Mouse (Mus musculus) liver, embryonic 14.5 days (tissue): ENCODE measurements around the gene Gm37240. TPM values are rescaled to one million over a fixed set of nuclear protein-coding genes. Genes with fewer than 3 reads are reported as not detected.

Source experiments
- ATAC-seq: fragments of 200-750 bp; cut with Nextera tagmentation; 2 replicates; pipeline ENCODE4 v1.8.0; 2017; ENCODE audit warnings: moderate number of reproducible peaks, mild to moderate bottlenecking, moderate library complexity; ENCODE audit not compliant: insufficient read depth
- DNase-seq, 3 experiments: peaks; one replicate each; pipeline ENCODE4 v3.0.0-alpha.2; 2012 to 2013; ENCODE audit warnings: low read depth in 3 of 3, low spot score in 3 of 3
- H3K27ac ChIP-seq: fragments of 300-500 bp; sonication (generic); 2 replicates; pipeline ENCODE4 v1.5.1; 2014; ENCODE audit warnings: moderate library complexity, mild to moderate bottlenecking, control low read depth, inconsistent platforms
- H3K27me3 ChIP-seq: fragments of 300-500 bp; sonication (generic); 2 replicates; pipeline ENCODE4 v1.6.1; 2014; ENCODE audit warnings: mild to moderate bottlenecking, low read length, moderate library complexity; ENCODE audit not compliant: control insufficient read depth, insufficient read depth
- H3K36me3 ChIP-seq: fragments of 300-500 bp; sonication (generic); replicated peaks from 2 replicates; pipeline ENCODE4 v1.6.1; 2014; ENCODE audit warnings: low read depth; ENCODE audit not compliant: control insufficient read depth, insufficient read depth
- H3K4me1 ChIP-seq, 2 experiments: fragments of 200-500 bp in 1 of 2; fragments of 300-500 bp in 1 of 2; sonication (generic) in 1 of 2; replicated peaks; 2 replicates each; pipeline ENCODE4 v1.6.1; 2012 to 2014; ENCODE audit warnings: antibody characterized with exemption in 1 of 2, inconsistent platforms in 1 of 2, low read length in 1 of 2; ENCODE audit not compliant: control insufficient read depth in 2 of 2, insufficient read depth in 2 of 2
- H3K4me2 ChIP-seq: fragments of 300-500 bp; sonication (generic); 2 replicates; pipeline ENCODE4 v1.6.1; 2014; ENCODE audit warnings: low read depth, mild to moderate bottlenecking, control low read depth, moderate library complexity
- H3K4me3 ChIP-seq, 2 experiments: fragments of 200-500 bp in 1 of 2; fragments of 300-500 bp in 1 of 2; sonication (generic) in 1 of 2; 2 replicates each; pipeline ENCODE4 v1.5.1; 2012 to 2014; ENCODE audit warnings: low read depth in 2 of 2, low read length in 2 of 2, mild to moderate bottlenecking in 2 of 2, control low read depth in 1 of 2, inconsistent platforms in 1 of 2, moderate library complexity in 1 of 2; ENCODE audit not compliant: insufficient read depth in 1 of 2
- H3K9ac ChIP-seq: fragments of 300-500 bp; sonication (generic); replicated peaks from 2 replicates; pipeline ENCODE4 v1.6.1; 2014; ENCODE audit warnings: mild to moderate bottlenecking, control low read depth, moderate library complexity
- H3K9me3 ChIP-seq: fragments of 300-500 bp; sonication (generic); 2 replicates; pipeline ENCODE4 v1.6.1; 2016; ENCODE audit warnings: low read length, mixed read lengths; ENCODE audit not compliant: control insufficient read depth
- CTCF ChIP-seq: IDR thresholded peaks from 2 replicates; pipeline ENCODE4 v1.5.1; 2016; ENCODE audit warnings: antibody characterized with exemption, low read depth, control low read depth
- EP300 ChIP-seq: IDR thresholded peaks from 2 replicates; pipeline ENCODE4 v1.6.1; 2016; ENCODE audit warnings: antibody characterized with exemption, low read depth
- WGBS: fragments of 180-500 bp; shearing (Covaris S2); extraction: QIAGEN DNeasy Blood & Tissue Kit; methylation state at CpG from one replicate; pipeline ENCODE4 v1.1.7; 2014; ENCODE audit not compliant: insufficient replicate concordance; 5-methylcytosine and 5-hydroxymethylcytosine counted together
- polyA plus RNA-seq, 2 experiments: library from polyadenylated mRNA; depleted of rRNA in 1 of 2; stranded (reverse) in 1 of 2; unstranded in 1 of 2; fragments of >200 nt; fragmentation: Nextera tagmentation in 1 of 2; extraction: Ambion mirVana in 1 of 2; gene quantifications; 2 replicates each; pipeline versions ENCODE4 v1.2.1 to v1.2.3; 2012 to 2014

The Gm37240 gene
- polyA plus RNA-seq, 2 experiments, result 0.03 to 0.30 TPM

GRCm38 (mm10) chr3:85246131-85246530 is 641.2 kb downstream of the Gm37240 start:
- DNase-seq (no peak), ATAC-seq (no peak)
- Histone ChIP-seq H3K27me3 (no peaks in the 10 kb centered on the region), H3K4me3 (no peak overlapping the region), H3K4me2 (no peak overlapping the region), H3K9ac (no peak overlapping the region), H3K4me1 (no peaks in the 10 kb centered on the region; a peak in 1 of 4 replicates), H3K9me3 (no peaks in the 10 kb centered on the region), H3K36me3 (no peaks in the 10 kb centered on the region), H3K27ac (no peak overlapping the region)
- TF ChIP-seq EP300 (no peak), CTCF (no peak)
- 74% methylated on average over 3 of the region's 3 CpGs for WGBS

DNA sequence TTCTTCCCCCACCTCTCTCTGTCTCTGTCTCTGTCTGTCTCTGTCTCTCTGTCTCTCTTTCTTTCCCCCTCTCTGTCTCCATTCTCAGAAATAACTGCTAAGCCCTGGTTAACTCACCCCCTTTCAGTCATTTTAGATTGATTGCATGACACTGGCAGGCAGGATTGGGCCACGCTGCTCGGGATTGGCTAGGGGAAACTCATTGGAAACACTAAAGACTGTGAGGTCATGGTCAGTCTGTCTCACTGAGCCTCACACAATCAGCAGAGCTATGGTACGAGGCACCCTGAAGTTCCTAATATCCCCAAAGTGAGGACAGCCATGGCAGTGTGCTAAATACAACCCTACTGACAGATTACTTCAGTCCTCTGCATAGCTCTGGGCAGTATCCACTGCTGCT is 650.8 kb downstream of the Gm37240 start:
- no peaks in the 10 kb centered on the region for H3K9me3 ChIP-seq
- H3K4me2 ChIP-seq, result no peak overlapping the region
- H3K27ac ChIP-seq, result no peak overlapping the region
- H3K27me3 ChIP-seq, result no peaks in the 10 kb centered on the region
- 53% methylated on average over 3 of the region's 3 CpGs for whole genome bisulfite sequencing
- TF ChIP-seq CTCF (no peak), EP300 (no peak)
- no peak for DNase-seq
- H3K9ac ChIP-seq, result no peak overlapping the region
- H3K36me3 ChIP-seq, result no peaks in the 10 kb centered on the region
- no peaks in the 10 kb centered on the region for H3K4me1 ChIP-seq
- no peak overlapping the region for H3K4me3 ChIP-seq
- no peak for ATAC-seq

- H3K27ac ChIP-seq, result no peak overlapping the region
- no peak overlapping the region for H3K4me3 ChIP-seq
- H3K9me3 ChIP-seq, result no peaks in the 10 kb centered on the region
- H3K36me3 ChIP-seq, result no peaks in the 10 kb centered on the region
- no peak overlapping the region for H3K9ac ChIP-seq
- no peak for TF ChIP-seq CTCF
- no peak for TF ChIP-seq EP300
- ATAC-seq, result no peak
- no peaks in the 10 kb centered on the region for H3K27me3 ChIP-seq
- 27% methylated on average over 6 of the region's 6 CpGs for WGBS
- no peak for DNase-seq
- no peaks in the 10 kb centered on the region for H3K4me1 ChIP-seq
- H3K4me2 ChIP-seq, result no peak overlapping the region
Measured at GRCm38 (mm10) chr3:85232846-85233245, 654.5 kb downstream of the Gm37240 start.

DNA sequence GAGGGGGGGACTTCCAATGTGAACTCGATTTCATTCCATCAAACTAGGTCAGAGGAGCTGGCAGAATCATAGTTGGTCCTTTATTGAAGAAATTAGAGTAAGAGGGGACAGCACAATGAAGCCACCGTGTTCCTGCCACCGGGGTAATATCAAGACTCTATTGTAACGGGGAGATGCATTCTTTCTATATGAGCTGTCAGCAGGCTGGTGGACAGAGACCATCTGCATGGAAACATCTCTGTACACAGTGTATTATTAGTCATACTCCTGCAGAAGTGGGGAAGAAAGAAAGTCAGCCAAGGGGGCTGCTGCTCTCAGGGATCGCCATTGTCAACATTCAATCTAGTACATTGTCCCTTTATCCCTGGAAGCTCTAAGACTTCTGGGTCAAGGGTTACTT is 665.3 kb downstream of the Gm37240 start:
- DNase-seq (no peak), ATAC-seq (no peak)
- WGBS, result 64% methylated on average over 5 of the region's 5 CpGs
- Histone ChIP-seq H3K4me2 (no peak overlapping the region), H3K27ac (no peak overlapping the region), H3K36me3 (no peaks in the 10 kb centered on the region), H3K9ac (no peak overlapping the region), H3K4me1 (no peaks in the 10 kb centered on the region), H3K4me3 (no peak overlapping the region), H3K27me3 (no peaks in the 10 kb centered on the region), H3K9me3 (no peaks in the 10 kb centered on the region)
- no peak for TF ChIP-seq CTCF
- TF ChIP-seq EP300, result no peak

DNA sequence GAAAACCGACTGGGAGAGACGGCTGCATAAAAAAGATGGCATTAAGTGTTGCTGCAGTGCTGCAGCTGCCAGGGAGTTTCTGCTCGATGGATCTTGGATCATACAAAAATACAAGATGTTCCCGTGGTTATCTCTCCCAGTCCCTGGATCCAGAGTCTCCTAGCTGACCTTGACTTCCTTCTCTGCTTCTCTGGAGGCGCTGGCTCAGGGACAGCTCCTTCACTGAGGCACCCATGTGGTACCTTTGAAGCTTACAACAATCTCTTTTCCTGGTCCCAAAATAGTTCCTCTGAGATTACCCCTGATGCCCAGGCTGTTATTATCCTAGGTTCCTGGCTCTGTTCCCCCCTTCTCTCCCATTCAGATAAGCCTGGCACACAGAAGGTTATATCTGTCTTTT is 672.4 kb downstream of the Gm37240 start:
- H3K27me3 ChIP-seq, result no peaks in the 10 kb centered on the region
- no peaks in the 10 kb centered on the region for H3K9me3 ChIP-seq
- no peaks in the 10 kb centered on the region for H3K4me1 ChIP-seq
- 67% methylated on average over 5 of the region's 5 CpGs for WGBS
- H3K4me2 ChIP-seq, result no peak overlapping the region
- H3K36me3 ChIP-seq, result no peaks in the 10 kb centered on the region
- ATAC-seq (no peak), DNase-seq (no peak)
- no peak overlapping the region for H3K9ac ChIP-seq
- no peak for TF ChIP-seq CTCF
- H3K27ac ChIP-seq, result no peak overlapping the region
- H3K4me3 ChIP-seq, result no peak overlapping the region
